31 mouse cellular contexts compared by ENCODE assay signal in genomic region chr6:135299024-135299550, GRCm38 (mm10). TPM values are rescaled to one million over a fixed set of nuclear protein-coding genes. Genes with fewer than 3 reads are reported as not detected.
"Had no signal": no experiment of that assay in that cellular context is flagged by ENCODE, and none has a peak within 500 bp of the region (broad histone marks: within the 10 kb centered on the region; RNA-seq: fewer than 3 reads in every experiment).

No protein-coding gene starts in this region.

- H3K4me2 ChIP-seq: limb, embryonic 13.5 days; liver, embryonic 12.5 days; liver, embryonic 15.5 days; lung, embryonic 14.5 days; midbrain, embryonic 13.5 days; neural tube, embryonic 13.5 days; stomach, embryonic 15.5 days had no signal

- ATAC-seq: liver, embryonic 12.5 days; midbrain, embryonic 13.5 days; midbrain, embryonic 16.5 days had no signal

- H3K9ac ChIP-seq: limb, embryonic 13.5 days; liver, embryonic 12.5 days; liver, embryonic 15.5 days; lung, embryonic 14.5 days; midbrain, embryonic 13.5 days; neural tube, embryonic 13.5 days; stomach, embryonic 15.5 days had no signal

- DNase-seq: kidney, adult 18-20 months; kidney, adult 9 months; kidney, postnatal 25 days; layer of hippocampus, adult 9-11 months; liver; lung, embryonic 14.5 days; retina, postnatal 1 day; right cerebral cortex, postnatal 25 days; spleen, adult 18-20 months; thymus, adult 18-20 months; thymus, postnatal 4 days had no signal

- H3K9me3 ChIP-seq: limb, embryonic 10.5 days; limb, embryonic 13.5 days; liver, embryonic 12.5 days; liver, embryonic 15.5 days; megakaryocyte, embryonic 14.5 days; midbrain, embryonic 10.5 days; midbrain, embryonic 13.5 days; neural tube, embryonic 13.5 days; stomach, embryonic 15.5 days had no signal

- H3K27me3 ChIP-seq: limb, embryonic 13.5 days; midbrain, embryonic 13.5 days; neural tube, embryonic 13.5 days; stomach, embryonic 15.5 days had no signal

- H3K36me3 ChIP-seq: limb, embryonic 10.5 days; limb, embryonic 13.5 days; liver, embryonic 12.5 days; liver, embryonic 15.5 days; midbrain, embryonic 10.5 days; midbrain, embryonic 13.5 days; neural tube, embryonic 13.5 days; stomach, embryonic 15.5 days had no signal

- H3K27ac ChIP-seq: kidney, postnatal 0 days; layer of hippocampus, adult 2 months; limb, embryonic 10.5 days; limb, embryonic 13.5 days; liver, embryonic 12.5 days; liver, embryonic 15.5 days; macrophage; midbrain, embryonic 10.5 days; midbrain, embryonic 13.5 days; neural tube, embryonic 13.5 days; stomach, embryonic 15.5 days had no signal

- H3K4me3 ChIP-seq: layer of hippocampus, adult 2 months; limb, embryonic 10.5 days; limb, embryonic 13.5 days; liver, embryonic 12.5 days; liver, embryonic 15.5 days; megakaryocyte, embryonic 14.5 days; midbrain, embryonic 10.5 days; midbrain, embryonic 13.5 days; myocyte; neural tube, embryonic 13.5 days; stomach, embryonic 15.5 days had no signal

- H3K4me1 ChIP-seq: midbrain, embryonic 10.5 days had no signal

RNA-seq across cellular contexts. Expression of gene Pbp2, which starts 11.1 kb away (rescaled TPM):
- total RNA-seq: layer of hippocampus, postnatal 25 days; left cerebral cortex, adult 18-20 months; monocyte, adult 5-6 weeks had no signal
- polyA plus RNA-seq: large intestine, adult 2 months; liver, embryonic 12.5 days; liver, embryonic 15.5 days; macrophage; midbrain, embryonic 10.5 days; midbrain, embryonic 13.5 days; midbrain, embryonic 16.5 days had no signal

RNA-seq across cellular contexts. Expression of gene Gsg1, which starts 44.9 kb away (rescaled TPM):
- total RNA-seq: layer of hippocampus, postnatal 25 days; left cerebral cortex, adult 18-20 months; left cerebral cortex, postnatal 25 days; neutrophil, adult 5-6 weeks had no signal
